Mouse (Mus musculus) cerebellum, adult 2 months (tissue): ENCODE measurements at regions not wholly inside any gene's neighbourhood (a gene's known extent, or its start where the extent isn't known, plus 50 kb on each side); places are given as distances from the start of the nearest gene placed in this dataset.
"Not testable (repeated sequence)": the region's sequence is repeated elsewhere in the genome, so short reads cannot be mapped to it uniquely, and the experiment has no call there.

Experiments used
- DNase-seq, 2 experiments: peaks; one replicate each; pipeline ENCODE4 v3.0.0; 2021
- H3K27ac ChIP-seq: fragments of 200-500 bp; 2 replicates; pipeline ENCODE4 v1.5.1; 2012; ENCODE audit warnings: low read length, control low read depth, inconsistent platforms; ENCODE audit not compliant: insufficient read depth
- H3K27me3 ChIP-seq: fragments of 200-500 bp; 2 replicates; pipeline ENCODE4 v1.6.1; 2012; ENCODE audit warnings: inconsistent platforms, mild to moderate bottlenecking, low read length, moderate library complexity; ENCODE audit not compliant: control insufficient read depth, insufficient read depth
- H3K4me1 ChIP-seq: fragments of 200-500 bp; 2 replicates; pipeline ENCODE4 v1.6.1; 2011; ENCODE audit warnings: low read length; ENCODE audit not compliant: control insufficient read depth, insufficient read depth
- H3K4me3 ChIP-seq: fragments of 200-500 bp; replicated peaks from 2 replicates; pipeline ENCODE3; 2011; ENCODE audit warnings: mild to moderate bottlenecking, low read depth, low read length, control low read depth; ENCODE audit not compliant: insufficient read depth
- CTCF ChIP-seq: fragments of 200-500 bp; IDR thresholded peaks from 2 replicates; pipeline ENCODE4 v1.5.1; 2011; ENCODE audit warnings: low read depth, mild to moderate bottlenecking, control low read depth, low read length, moderate library complexity, borderline replicate concordance; ENCODE audit not compliant: insufficient read depth
- POLR2A ChIP-seq: fragments of 200-500 bp; IDR thresholded peaks from 2 replicates; pipeline ENCODE4 v1.6.1; 2011; ENCODE audit warnings: low read length, control low read depth, borderline replicate concordance; ENCODE audit not compliant: insufficient read depth
- WGBS: fragments of 180-500 bp; shearing (Covaris S2); methylation state at CpG from one replicate; pipeline ENCODE4 v1.1.7; 2018; 5-methylcytosine and 5-hydroxymethylcytosine counted together

- no peak for DNase-seq
- no peaks in the 10 kb centered on the region for H3K4me1 ChIP-seq
- no peak overlapping the region for H3K4me3 ChIP-seq
- no peak for TF ChIP-seq CTCF
- TF ChIP-seq POLR2A = no peak
- WGBS = 85% methylated on average over 2 of the region's 2 CpGs
- no peaks in the 10 kb centered on the region for H3K27me3 ChIP-seq
- no peak overlapping the region for H3K27ac ChIP-seq
Measured at GRCm38 (mm10) chr1:17451204-17451866, 694.4 kb downstream of the Crisp4 start.

GRCm38 (mm10) chr1:17450715-17451114 lies 695.0 kb downstream of the Crisp4 start:
- WGBS = 72% methylated on average over 1 of the region's 1 CpGs
- no peak overlapping the region for H3K27ac ChIP-seq
- no peak for DNase-seq

GRCm38 (mm10) chr1:17450295-17450694 lies 695.4 kb downstream of the Crisp4 start:
- Histone ChIP-seq H3K4me3 (no peak overlapping the region), H3K4me1 (no peaks in the 10 kb centered on the region), H3K27ac (no peak overlapping the region), H3K27me3 (no peaks in the 10 kb centered on the region)
- DNase-seq = no peak
- TF ChIP-seq CTCF (no peak), POLR2A (no peak)

More at GRCm38 (mm10) chr1:17450715-17451114, 695.0 kb downstream of the Crisp4 start:
- H3K27me3 ChIP-seq = no peaks in the 10 kb centered on the region
- H3K4me1 ChIP-seq = no peaks in the 10 kb centered on the region
- TF ChIP-seq POLR2A (no peak), CTCF (no peak)
- no peak overlapping the region for H3K4me3 ChIP-seq

GRCm38 (mm10) chr1:17449291-17449690 lies 696.4 kb downstream of the Crisp4 start:
- TF ChIP-seq POLR2A (no peak), CTCF (no peak)
- DNase-seq = peak in 1 of 2 experiments; percentile 1
- no peaks in the 10 kb centered on the region for H3K27me3 ChIP-seq
- H3K4me1 ChIP-seq = no peaks in the 10 kb centered on the region
- H3K4me3 ChIP-seq = no peak overlapping the region
- no peak overlapping the region for H3K27ac ChIP-seq
- WGBS = 35% methylated on average over 1 of the region's 1 CpGs

- not testable (repeated sequence) for H3K27me3 ChIP-seq, H3K4me1 ChIP-seq, H3K4me3 ChIP-seq, DNase-seq, H3K27ac ChIP-seq
- 82% methylated on average over 5 of the region's 5 CpGs for WGBS
Measured at GRCm38 (mm10) chr1:17434064-17434463, 711.6 kb downstream of the Crisp4 start.

- TF ChIP-seq POLR2A (no peak), CTCF (no peak)
- 8% methylated on average over 3 of the region's 3 CpGs for WGBS
- DNase-seq = no peak
- H3K4me3 ChIP-seq = no peak overlapping the region
- H3K27me3 ChIP-seq = no peaks in the 10 kb centered on the region
- no peak overlapping the region for H3K27ac ChIP-seq
- H3K4me1 ChIP-seq = no peaks in the 10 kb centered on the region
Measured at GRCm38 (mm10) chr1:17415958-17416357, 729.7 kb downstream of the Crisp4 start.

GRCm38 (mm10) chr1:17394893-17395292 lies 750.8 kb downstream of the Crisp4 start:
- H3K27ac ChIP-seq = no peak overlapping the region
- H3K27me3 ChIP-seq = no peaks in the 10 kb centered on the region
- TF ChIP-seq CTCF (no peak), POLR2A (no peak)
- DNase-seq = no peak
- 81% methylated on average over 9 of the region's 9 CpGs for WGBS
- H3K4me3 ChIP-seq = no peak overlapping the region
- no peaks in the 10 kb centered on the region for H3K4me1 ChIP-seq

GRCm38 (mm10) chr1:17392114-17392819 lies 753.4 kb downstream of the Crisp4 start:
- WGBS = 87% methylated on average over 2 of the region's 2 CpGs
- no peak for DNase-seq
- Histone ChIP-seq H3K4me1 (no peaks in the 10 kb centered on the region), H3K4me3 (no peak overlapping the region), H3K27ac (no peak overlapping the region), H3K27me3 (no peaks in the 10 kb centered on the region)
- TF ChIP-seq CTCF (no peak), POLR2A (no peak)
